Mouse (Mus musculus) liver, adult 2 months (tissue): ENCODE data around the gene Pbxip1. TPM values are rescaled to one million over a fixed set of nuclear protein-coding genes. Genes with fewer than 3 reads are reported as not detected.

ENCODE experiments used
- DNase-seq: peaks from one replicate; pipeline ENCODE4 v3.0.0-alpha.2; 2011; ENCODE audit warnings: low read depth, low spot score; ENCODE audit errors: extremely low read depth
- H3K27ac ChIP-seq: fragments of 200-500 bp; replicated peaks from 2 replicates; pipeline ENCODE4 v1.5.1; 2012; ENCODE audit warnings: low read depth, mild to moderate bottlenecking, control low read depth, inconsistent platforms, low read length; ENCODE audit not compliant: insufficient read depth
- H3K27me3 ChIP-seq: fragments of 200-500 bp; 2 replicates; pipeline ENCODE4 v1.6.1; 2012; ENCODE audit warnings: mild to moderate bottlenecking, moderate library complexity, low read length, inconsistent platforms; ENCODE audit not compliant: control insufficient read depth, insufficient read depth
- H3K36me3 ChIP-seq: fragments of 200-500 bp; 2 replicates; pipeline ENCODE4 v1.6.1; 2012; ENCODE audit warnings: low read length, inconsistent platforms; ENCODE audit not compliant: control insufficient read depth, insufficient read depth
- H3K4me1 ChIP-seq: fragments of 200-500 bp; 2 replicates; pipeline ENCODE4 v1.6.1; 2011; ENCODE audit warnings: low read length; ENCODE audit not compliant: control insufficient read depth, insufficient read depth
- H3K4me3 ChIP-seq: fragments of 200-500 bp; 2 replicates; pipeline ENCODE4 v1.5.1; 2011; ENCODE audit warnings: low read depth, mild to moderate bottlenecking, control low read depth, low read length, moderate library complexity; ENCODE audit not compliant: insufficient read depth
- H3K79me2 ChIP-seq: fragments of 200-500 bp; 2 replicates; pipeline ENCODE4 v1.6.1; 2012; ENCODE audit warnings: inconsistent platforms, mild to moderate bottlenecking, low read length, moderate library complexity; ENCODE audit not compliant: control insufficient read depth, insufficient read depth
- H3K9ac ChIP-seq: fragments of 200-500 bp; 2 replicates; pipeline ENCODE4 v1.6.1; 2012; ENCODE audit warnings: low read depth, mild to moderate bottlenecking, control low read depth, inconsistent platforms, low read length
- CTCF ChIP-seq: fragments of 200-500 bp; IDR thresholded peaks from 2 replicates; pipeline ENCODE4 v1.5.1; 2011; ENCODE audit warnings: low read depth, low read length, control low read depth
- POLR2A ChIP-seq: fragments of 200-500 bp; IDR thresholded peaks from 2 replicates; pipeline ENCODE4 v1.6.1; 2011; ENCODE audit warnings: low read length, control low read depth; ENCODE audit not compliant: insufficient read depth; ENCODE audit errors: extremely low read depth
- WGBS: fragments of 180-500 bp; shearing (Covaris S2); methylation state at CpG from one replicate; pipeline ENCODE4 v1.1.7; 2018; 5-methylcytosine and 5-hydroxymethylcytosine counted together
- polyA plus RNA-seq: library from polyadenylated mRNA; depleted of rRNA; stranded (reverse); fragments of >200 nt; gene quantifications from 2 replicates; pipeline ENCODE4 v1.2.3, GENCODE M21; 2012
- total RNA-seq: library from RNA; depleted of rRNA; stranded (reverse); fragments of >200 nt; gene quantifications from 2 replicates; pipeline ENCODE4 v1.2.3, GENCODE M21; 2014

Pbxip1 gene
- total and polyA plus RNA-seq, 2 experiments, result 5.9 to 9.1 TPM

- Histone ChIP-seq H3K9ac (no peak within 1 kb of the TSS), H3K36me3 (peaks cover 14% of the 10 kb centered on the region; the same call in 1 of the 2 replicates), H3K4me1 (peaks cover 10% of the 10 kb centered on the region; the same call in 1 of the 2 replicates), H3K27ac (no peak within 1 kb of the TSS), H3K27me3 (no peaks in the 10 kb centered on the region), H3K79me2 (peaks cover 8% of the 10 kb centered on the region; the same call in 1 of the 2 replicates), H3K4me3 (no peak within 1 kb of the TSS)
- 88% methylated on average over 5 of the region's 5 CpGs for WGBS
- DNase-seq, result no peak
- TF ChIP-seq POLR2A (no peak), CTCF (no peak)
Observed at GRCm38 (mm10) chr3:89402693-89403092, 33.8 kb upstream of the Pbxip1 start, which contains the start of gene Lenep. TSS of gene Lenep (minus strand) at chr3:89402793.

- Histone ChIP-seq H3K4me3 (no peak overlapping the region), H3K79me2 (peaks cover 5% of the 10 kb centered on the region; the same call in 1 of the 2 replicates), H3K27me3 (no peaks in the 10 kb centered on the region), H3K27ac (peak overlapping the region; percentile 55), H3K4me1 (peaks cover 24% of the 10 kb centered on the region), H3K36me3 (peaks cover 10% of the 10 kb centered on the region; the same call in 1 of the 2 replicates), H3K9ac (no peak overlapping the region)
- 35% methylated on average over 6 of the region's 6 CpGs for WGBS
- TF ChIP-seq CTCF (no peak), POLR2A (no peak)
- peak; percentile 91 for DNase-seq
Observed at GRCm38 (mm10) chr3:89406887-89407286, 29.6 kb upstream of the Pbxip1 start.

DNA sequence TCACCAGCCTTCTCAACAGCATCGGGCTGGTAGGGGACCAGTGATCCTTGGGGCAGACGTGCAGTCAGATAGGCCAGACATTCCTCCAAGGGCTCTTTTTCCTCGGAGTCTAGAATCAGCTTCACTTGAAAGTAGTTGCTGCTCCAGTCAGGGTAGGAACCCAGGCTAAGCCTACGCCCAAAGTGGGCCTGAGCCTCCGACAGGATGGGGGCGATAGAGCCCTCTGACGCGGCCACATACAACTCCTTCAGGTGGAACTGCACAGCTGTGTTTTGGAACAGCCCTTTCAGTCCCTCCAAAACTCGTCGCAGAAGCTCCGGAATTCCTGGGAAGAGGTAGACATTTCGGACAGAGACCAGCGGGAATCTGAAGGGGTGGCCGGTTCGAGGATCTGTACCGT, 28.1 kb upstream of the Pbxip1 start:
- Histone ChIP-seq H3K4me1 (peaks cover 24% of the 10 kb centered on the region), H3K27me3 (no peaks in the 10 kb centered on the region)
- DNase-seq, result no peak

DNA sequence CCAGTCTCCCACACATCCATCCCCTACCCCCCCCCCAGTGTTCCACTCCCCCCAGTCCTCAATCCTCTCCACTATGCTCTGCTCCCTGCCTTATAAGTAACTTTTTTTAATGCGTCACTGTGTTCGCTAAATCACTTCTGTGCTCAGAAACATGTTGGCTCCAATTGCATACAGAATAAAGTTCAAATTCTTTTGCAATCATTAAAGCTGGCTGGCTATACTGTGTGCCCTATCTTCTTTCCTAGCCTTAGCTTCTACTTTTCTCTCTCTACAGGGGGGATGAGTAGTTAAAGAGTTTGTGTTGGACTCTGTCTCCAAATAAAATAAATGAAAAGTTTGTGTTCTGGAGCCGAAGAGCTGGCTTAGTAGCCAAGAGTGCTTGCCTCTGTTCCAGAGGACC, 26.8 kb upstream of the Pbxip1 start:
- 37% methylated on average over 3 of the region's 3 CpGs for WGBS
- H3K79me2 ChIP-seq, result peaks cover 3% of the 10 kb centered on the region; the same call in 1 of the 2 replicates
- peaks cover 24% of the 10 kb centered on the region for H3K4me1 ChIP-seq
- no peaks in the 10 kb centered on the region for H3K27me3 ChIP-seq
- TF ChIP-seq POLR2A (no peak), CTCF (no peak)
- no peak overlapping the region for H3K4me3 ChIP-seq
- H3K36me3 ChIP-seq, result peaks cover 5% of the 10 kb centered on the region; the same call in 1 of the 2 replicates
- peak overlapping the region; percentile 93 for H3K27ac ChIP-seq
- peak; percentile 89 for DNase-seq
- H3K9ac ChIP-seq, result peak overlapping the region; percentile 57

More for the DNA sequence above, 28.1 kb upstream of the Pbxip1 start:
- Histone ChIP-seq H3K27ac (no peak overlapping the region), H3K36me3 (peaks cover 7% of the 10 kb centered on the region; the same call in 1 of the 2 replicates), H3K9ac (no peak overlapping the region), H3K79me2 (peaks cover 5% of the 10 kb centered on the region; the same call in 1 of the 2 replicates), H3K4me3 (no peak overlapping the region)
- 81% methylated on average over 16 of the region's 16 CpGs for WGBS
- no peak for TF ChIP-seq POLR2A
- no peak for TF ChIP-seq CTCF

DNA sequence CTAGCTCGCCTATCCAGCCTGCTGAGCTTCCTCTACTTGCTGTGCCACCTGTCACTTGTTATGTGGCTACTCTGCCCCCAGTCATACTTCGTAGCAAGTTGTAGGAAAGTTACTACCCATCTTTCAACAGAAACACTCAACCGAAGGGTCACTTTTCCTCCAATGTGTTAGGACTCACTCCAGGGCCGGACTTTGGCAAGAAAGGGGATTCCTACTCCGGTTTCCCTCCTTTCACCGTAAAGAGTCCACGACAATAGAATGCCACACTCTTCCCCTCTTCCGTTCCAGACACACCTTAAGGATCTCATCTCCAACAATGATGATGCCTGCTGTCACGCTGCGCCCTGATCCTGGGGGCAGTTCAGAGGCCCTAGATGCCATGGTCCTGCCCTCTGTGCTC, 25.6 kb upstream of the Pbxip1 start:
- DNase-seq, result peak; percentile 54
- Histone ChIP-seq H3K36me3 (peaks cover 4% of the 10 kb centered on the region), H3K9ac (peak overlapping the region; percentile 83), H3K27ac (peak overlapping the region; percentile 93), H3K4me3 (peak overlapping the region; percentile 69), H3K4me1 (peaks cover 22% of the 10 kb centered on the region), H3K27me3 (no peaks in the 10 kb centered on the region), H3K79me2 (peaks cover 4% of the 10 kb centered on the region; the same call in 1 of the 2 replicates)
- WGBS, result 34% methylated on average over 10 of the region's 10 CpGs
- TF ChIP-seq CTCF (no peak), POLR2A (no peak)
